Mouse (Mus musculus) cerebellum, adult 9-10 months (tissue): ENCODE measurements around the gene Cd47.

ENCODE experiments used
- DNase-seq: peaks from one replicate; pipeline ENCODE4 v3.0.0; 2022

Cd47 gene

DNA sequence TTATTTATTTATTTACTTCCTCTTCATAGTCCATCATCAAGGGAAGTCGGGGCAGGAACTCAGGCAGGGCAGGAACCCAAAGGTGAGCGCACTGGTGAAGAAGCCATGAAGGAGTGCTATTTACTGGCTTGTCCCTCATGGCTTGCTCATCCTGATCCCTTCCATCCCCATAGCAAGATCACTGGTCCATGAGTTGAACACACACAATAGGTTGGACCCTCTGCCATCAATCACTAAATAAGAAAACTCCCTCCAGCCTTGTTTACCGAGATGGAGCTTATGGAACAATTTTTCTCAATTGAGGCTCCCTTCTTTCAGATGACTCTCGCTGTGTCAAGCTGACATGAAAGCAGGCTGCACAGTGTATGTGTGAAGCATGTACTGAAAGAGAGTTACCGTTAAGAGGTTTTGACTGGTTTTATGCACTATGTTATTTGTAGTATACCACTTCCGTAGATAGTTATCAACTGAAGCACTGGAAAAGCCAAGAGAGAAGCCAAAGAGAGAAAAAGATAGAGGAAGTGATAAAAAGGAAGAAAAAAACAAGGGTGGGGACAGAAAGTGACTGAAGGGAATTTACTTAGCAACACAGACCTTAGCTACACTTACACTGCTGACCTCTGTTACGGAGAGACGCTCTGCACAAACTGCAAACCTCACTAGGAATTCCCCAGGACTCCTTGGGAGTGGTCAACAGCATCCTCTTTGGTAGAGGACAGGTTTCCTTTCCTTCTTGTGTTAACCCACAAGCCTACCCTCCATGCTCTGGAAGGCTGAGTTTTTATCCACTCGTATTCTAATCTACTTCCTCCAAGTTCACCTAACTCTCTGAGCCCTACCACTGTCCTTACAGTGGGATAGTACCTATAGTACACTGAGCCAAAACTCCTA, 9.5 kb upstream of the Cd47 start:
- no peak for DNase-seq

DNA sequence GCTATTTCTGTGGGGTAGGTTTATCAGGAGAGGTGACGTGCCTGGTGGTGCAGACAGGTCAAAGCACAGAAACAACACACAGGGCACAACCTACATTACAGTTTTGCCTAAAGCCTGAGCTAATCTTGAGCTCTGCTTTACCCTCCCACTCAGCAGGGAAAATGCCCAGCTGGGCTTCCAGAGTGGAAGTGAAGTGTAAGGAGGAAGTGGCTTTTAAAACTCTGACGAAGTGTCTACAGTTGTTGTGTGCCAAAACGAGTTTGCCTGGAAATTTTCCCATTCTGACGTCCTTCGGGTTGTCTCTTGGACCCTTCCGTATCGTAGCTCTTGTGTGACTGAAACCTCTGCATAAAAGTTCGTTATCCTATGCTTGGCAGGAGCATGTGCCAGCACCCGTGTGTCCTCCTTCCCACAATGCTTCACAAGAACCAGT, 7.9 kb upstream of the Cd47 start:
- DNase-seq: no peak

DNA sequence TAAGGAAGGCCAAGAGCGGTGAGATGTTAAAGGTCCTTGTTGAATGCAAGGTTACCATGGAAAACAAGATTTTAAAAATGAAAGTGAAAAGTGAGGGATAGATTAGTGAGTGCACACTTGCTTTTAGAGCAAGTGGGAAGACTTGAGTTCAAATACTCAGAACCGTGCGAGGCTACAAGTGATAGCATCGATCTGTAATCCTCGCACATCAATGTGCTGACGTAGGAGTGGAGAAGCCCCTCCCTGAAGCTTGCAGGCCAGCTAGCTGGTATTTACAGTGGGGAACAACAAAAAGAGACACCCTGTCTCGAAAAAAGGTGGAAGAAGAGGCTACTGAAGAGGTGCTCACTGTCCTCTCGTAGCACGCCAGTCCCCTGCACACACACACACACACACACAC, 6.7 kb upstream of the Cd47 start:
- DNase-seq: no peak

DNA sequence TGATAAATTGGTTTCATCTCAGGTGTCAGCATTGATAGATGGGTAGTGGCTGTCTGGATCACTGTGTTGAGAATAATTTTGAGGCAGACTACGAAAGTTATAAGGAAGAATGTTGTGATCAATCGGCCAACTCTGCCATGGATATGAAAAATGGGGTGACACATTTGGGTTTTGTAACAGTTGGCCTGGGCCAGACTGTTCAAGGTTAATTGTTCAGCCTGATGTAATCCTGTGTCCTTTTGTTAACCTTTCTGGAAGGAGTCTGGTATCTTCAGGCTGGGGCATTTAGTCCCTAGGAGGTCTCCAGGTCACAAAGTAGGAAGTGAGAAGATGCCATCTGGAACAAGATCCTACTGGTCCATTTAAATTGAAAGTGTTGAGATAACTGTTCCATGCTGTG, 4.1 kb upstream of the Cd47 start:
- no peak for DNase-seq

DNA sequence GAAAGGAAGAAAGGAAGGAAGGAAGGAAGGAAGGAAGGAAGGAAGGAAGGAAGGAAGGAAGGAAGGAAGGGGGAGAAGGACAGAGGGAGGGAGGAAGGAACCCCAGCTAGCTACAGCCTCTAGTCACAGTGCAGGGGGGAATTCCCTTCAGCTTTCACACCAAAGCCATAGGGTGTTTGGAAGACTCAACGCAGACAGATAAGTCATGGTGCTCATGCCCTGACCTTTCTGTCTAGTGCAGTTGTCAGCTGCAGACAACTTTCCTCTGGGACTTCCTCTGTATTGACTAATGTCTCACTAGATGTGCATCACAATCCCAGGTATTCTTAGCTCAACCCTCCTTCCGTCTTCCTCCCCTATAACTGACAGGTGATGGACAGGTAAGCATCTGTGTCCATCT, 3.4 kb upstream of the Cd47 start:
- DNase-seq: no peak

DNA sequence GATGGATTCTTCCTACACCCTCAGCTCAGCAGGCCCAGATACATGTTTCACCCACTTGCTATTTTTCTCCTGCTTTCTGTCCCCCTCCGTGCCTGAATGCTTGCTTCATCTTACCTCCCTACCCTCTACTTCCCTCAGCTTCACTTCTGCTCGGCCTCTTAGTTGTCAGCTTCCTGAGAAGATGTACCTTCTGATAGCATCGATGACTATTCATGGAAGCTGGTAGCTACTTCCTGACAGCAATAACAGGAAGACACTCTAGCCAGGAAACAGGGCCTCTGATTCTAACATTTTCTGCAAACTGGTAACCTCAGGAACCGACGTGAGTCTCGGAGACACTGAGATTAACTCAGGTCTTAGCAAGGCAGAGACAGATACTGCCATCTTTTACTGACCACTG, 1.5 kb upstream of the Cd47 start:
- no peak for DNase-seq

DNA sequence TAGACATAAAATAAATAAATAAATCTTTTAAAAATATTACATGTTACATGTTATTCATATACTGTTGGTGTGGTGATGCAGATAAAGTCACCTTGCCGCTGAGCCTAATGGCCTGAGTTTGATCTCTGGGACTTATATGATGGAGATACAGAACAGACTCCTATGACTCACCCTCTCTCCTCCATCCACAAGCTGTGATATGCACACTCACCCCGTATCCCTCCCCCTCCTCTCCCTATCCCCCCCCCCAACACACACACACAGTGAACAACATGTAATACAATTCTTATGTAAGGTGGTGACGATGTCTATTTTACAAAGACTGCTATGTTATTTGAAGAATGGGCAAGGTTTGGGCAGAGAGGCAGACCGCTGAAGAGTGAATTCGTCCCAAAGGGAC, 663 bp downstream of the Cd47 start:
- no peak for DNase-seq

DNA sequence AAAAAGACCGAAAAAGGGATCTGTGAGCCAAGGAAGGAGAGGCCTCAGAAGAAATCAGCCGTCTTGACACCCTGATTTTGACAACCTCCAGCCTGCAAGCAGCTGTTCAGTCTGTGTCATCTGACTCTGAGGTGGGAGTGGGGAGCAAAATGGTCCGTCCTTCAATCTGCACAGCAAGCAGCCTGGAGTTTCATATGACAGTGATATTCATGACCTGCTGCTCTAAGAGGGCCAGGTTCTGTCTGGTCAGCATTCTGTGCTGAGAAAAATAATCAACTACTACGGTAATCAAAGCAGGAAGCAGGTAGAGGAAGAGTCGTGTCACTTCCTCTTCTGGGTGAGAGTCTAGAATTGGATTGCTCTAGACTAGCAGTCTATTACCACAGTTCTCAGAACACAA, 1.1 kb downstream of the Cd47 start:
- DNase-seq: no peak

DNA sequence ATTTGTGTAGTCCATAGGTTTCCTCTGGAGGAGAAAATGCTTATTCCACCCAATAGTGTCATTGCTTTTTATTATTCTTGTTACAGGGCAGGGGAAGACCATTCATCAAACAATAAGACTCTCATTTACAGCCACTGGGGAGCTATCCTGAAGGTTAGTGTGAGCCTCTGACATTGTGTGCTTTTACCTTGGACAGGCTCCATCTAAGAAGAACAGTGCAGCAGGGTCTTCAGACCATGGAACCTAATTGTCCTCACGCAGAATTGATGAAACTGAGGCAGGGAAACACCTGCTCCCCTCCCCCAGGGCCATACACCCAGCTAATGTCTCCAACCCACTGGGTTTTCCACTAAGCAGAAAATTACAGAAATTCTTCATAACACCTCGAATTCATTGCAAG, 2.7 kb downstream of the Cd47 start:
- no peak for DNase-seq

DNA sequence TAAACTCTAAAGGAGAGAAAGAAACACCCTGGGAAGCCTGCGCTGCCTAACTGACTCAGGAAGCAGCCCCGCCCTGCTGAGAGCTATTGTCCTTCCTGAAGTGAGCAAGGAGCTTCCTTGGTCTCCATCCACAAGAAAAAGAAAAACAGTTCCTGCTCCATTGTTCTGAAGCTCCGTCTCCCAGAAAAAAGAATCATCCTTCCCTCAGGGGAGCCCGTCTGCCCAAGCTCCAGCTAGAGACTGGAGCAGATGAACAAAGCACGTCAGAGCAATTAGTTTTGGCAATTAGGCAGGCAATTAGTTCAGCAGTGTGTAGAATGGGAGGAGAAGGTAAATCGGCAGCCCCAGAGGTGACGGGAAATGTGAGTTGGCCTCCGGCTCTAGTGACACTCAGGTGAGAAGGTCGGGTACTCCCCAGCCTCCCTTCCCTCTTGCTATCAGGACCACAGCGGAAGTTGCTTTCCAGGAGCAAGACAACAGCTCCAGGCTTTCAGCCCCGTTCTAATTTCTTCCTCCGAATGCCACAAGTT, 3.7 kb downstream of the Cd47 start:
- no peak for DNase-seq

DNA sequence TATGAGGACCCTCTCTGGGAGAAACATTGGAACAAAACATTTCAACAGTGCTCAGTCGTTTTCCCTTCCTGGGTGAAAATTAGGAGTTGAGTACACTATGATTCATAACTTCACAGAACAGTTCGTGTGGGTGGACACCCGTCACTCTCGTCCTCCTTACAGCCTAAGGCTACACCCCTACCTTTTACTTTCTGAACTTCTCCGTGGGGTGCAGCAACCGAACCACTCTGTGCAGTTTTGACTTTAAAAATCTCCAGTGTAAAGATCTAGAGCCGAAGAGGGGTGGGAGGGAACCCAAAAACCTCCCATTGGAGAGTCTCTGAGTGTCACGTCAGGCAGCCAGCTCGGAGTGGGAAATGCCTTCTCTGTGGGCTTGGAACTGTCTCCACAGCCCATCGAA, 6.6 kb downstream of the Cd47 start:
- DNase-seq: no peak

DNA sequence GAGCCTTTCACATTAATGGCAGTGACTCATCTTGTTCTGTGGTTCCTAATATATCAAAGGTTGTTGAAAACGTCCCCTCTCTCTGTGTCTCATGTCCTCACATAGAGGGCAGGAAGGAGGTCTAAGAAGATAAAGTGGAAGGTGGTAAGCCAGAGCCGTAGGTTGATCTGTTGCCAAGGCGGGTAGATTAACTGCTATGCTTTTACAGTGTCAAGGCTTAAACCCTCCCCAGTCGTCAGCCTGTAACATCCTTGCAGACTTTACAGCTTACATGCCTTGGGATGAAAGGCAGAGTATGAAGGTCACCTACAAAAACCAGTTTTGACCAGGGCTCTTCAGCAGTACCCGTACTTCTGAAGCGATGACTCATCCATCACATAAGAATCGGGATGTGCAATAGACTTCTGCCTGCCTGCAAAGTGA, 7.1 kb downstream of the Cd47 start:
- DNase-seq: no peak

DNA sequence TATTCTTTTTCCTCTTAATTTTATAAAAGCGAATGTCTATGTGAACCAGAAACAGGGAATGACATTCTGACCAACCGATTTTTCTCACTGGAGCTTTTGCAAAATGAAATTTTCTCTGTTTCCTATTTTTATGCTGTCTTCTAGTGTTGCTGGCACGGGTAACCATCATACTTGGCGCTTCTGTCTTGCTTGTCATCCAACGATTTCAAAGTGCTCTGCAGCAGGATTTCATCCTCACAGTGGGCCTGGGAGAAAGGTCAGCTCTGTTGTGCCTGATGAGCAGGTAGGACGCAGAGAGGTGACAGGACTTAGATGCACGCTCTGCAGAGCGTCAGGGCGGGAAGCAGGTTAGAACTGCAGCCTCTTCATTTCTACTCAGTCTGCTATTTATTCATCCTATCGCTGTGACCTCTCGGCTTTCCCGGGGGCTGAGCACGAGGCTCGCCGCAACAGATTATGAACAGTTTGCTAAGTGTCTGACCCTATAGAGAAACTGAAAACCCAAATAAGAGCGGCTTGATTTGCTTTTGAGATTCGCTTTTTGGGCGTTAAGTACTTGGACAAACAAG, 7.6 kb downstream of the Cd47 start:
- peak; percentile 45 for DNase-seq

DNA sequence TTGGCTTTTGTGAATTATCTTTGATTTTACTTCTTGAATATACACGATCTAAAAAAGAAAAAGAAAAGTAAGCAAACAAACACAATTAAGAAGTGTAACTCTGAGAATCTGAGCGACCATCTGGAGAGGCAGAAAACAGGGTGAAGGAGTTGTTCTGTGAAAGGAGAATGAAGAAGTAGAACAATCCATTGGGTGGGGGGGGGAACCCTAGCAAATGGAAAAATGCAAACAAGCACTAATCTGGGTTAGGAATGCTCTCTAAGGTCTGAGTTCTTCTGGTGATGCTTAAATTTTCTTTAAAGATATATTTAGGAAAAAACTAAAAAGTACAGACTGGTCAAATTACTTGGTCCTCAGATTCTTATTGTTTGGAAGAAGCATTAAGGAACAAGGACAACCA, 11.6 kb downstream of the Cd47 start:
- DNase-seq: no peak

DNA sequence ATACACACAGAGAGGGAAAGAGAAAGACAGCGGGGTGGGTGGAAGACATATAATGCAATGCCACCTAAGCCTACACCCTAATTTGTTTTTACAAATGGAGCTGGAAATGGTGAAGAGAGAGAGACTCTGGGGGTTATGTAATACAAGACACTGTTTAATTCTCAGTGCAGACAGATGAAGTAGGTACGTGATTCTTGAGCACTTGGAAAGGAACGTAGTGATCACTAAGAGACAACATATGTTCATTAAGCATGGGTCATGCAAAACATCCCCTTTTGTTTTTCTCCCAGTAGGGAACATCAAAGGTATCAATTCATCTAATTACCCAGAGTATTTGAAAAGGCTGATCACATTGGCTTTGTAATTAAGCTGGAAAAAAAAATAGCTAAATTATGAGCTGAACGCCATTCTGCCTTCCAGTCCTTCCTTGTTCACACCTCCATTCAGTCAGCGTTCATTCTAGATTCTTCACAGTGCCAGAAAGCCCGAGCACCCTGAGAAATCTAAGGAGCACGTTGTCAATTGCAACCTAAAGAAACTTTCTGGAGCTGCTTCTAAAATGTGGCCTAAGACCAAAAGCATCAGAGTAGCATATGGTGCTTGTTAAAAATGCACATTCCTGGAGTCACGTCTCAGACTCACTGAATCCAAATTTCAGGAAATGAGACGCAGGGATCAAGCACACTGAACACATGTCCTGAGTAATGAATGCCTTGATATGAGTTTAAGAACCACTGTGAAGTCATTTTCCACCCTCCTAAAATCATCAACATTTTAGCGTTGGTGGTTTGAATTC, 12.7 kb downstream of the Cd47 start:
- DNase-seq: peak; percentile 37

DNA sequence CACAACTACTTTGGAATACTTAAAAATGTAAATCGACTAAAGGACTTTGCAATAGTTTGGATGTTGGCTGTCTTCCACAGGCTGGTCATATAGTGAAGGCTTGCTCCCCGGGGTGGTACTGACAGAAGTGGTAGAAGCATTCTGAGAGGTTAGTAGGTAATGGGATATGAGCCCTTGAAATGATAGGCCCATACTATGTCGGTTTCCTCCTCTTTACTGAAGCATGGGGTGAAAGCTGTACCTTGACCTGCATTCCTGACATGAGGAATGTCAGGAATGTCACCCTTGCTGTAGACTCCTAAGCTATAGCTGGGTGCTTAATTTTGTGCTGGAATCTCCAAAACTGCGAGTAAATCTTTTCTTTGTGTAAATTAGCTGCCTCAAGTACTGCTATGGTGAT, 14.1 kb downstream of the Cd47 start:
- DNase-seq: no peak

DNA sequence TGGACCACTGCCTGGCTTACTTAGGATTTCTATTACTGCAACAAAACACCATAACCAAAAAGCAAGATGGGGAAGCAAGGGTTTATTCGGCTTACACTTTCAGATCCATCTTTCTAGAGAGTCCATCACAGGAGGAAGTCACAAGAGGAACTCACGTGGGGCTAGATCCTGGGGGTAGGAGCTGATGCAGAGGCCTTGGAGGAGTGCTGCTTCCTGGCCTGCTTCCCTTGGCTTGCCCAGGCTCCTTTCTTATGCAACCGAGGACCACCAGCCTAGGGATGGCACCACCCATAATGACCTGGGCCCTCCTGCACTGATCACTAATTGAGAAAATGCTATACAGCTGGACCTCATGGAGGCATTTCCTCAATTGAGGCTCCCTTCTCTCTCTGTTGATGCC, 16.6 kb downstream of the Cd47 start:
- no peak for DNase-seq

DNA sequence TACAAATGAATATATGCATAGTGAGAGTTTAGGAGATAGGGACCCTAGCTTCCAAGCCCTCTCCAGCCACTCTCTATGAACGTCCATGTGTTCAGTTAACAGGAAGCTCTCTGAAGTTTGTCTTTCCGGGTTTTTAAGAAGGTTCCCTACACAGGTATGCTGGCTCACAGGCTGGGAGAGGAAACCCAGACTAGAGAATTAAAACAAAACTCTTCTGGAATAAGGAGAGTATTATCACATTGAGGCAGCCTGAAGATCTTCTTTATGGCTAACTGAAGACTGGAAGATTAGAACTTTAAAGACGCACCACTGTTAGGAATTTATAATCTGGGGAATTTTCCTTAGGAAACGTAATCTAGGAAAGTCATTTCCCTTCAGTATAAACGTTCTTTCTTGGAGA, 17.8 kb downstream of the Cd47 start:
- DNase-seq: no peak

DNA sequence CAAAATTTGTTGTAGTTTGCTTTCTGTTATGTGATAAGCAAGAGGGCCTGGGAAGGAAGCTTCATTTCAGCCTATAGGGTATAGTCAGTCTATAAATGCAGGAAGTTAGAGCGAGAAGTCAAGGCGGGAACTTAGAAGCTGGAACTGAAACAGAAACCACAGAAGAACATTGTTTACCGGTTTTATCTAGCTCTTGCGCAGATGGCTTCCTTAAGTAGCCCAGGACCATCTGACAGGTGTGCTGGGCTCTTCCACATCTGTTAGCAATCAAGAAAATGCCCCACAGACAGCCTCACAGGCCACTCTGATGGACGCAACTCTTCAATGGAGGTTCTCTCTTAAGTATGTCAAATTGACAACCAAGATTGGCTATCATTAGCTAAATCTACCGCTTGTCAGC, 18.3 kb downstream of the Cd47 start:
- no peak for DNase-seq

DNA sequence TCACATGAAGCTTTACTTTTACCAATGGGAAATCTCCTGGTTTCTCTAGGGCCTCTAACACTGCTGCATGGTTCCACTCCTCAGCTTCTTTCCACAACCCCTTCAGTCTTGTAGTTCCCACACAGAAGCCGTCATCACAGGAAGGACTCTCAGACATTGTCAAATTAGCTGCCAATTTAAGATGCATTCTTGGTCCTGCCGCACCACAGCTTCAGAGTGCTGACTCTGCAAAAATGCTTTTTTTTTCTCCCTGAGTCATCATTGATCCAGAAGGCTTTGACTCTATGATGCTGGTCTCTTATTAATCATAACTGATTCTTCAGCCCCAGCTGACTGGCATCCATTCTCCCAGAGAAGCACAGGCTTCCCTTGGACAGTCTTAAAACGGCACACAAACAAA, 19.2 kb downstream of the Cd47 start:
- DNase-seq: no peak

DNA sequence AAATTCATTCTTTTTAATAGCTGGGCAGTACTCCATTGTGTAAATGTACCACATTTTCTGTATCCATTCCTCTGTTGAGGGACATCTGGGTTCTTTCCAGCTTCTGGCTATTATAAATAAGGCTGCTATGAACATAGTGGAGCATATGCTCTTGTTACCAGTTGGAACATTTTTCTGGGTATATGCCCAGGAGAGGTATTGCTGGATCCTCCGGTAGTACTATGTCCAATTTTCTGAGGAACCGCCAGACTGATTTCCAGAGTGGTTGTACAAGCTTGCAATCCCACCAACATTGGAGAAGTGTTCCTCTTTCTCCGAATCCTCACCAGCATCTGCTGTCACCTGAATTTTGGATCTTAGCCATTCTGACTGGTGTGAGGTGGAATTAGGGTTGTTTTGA, 30.6 kb downstream of the Cd47 start:
- peak; percentile 86 for DNase-seq

DNA sequence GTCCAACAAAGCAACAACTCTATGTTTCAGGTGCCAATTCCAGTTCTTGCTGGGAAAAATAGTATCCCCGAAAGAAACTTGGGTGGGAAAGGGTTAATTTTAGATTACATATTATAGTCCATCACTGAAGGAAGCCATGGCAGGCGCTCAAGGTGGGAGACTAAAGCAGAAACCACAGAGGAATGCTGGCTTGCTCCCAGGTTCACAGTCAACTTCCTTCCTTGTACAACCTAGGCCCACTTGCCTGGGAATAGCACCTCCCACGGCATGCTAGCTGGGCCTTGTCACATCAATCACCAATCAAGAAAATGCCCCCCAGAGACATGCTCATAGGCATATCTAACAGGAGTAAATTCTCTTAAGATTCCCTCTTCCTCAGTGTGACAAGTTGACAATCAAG, 32.0 kb downstream of the Cd47 start:
- DNase-seq: no peak

DNA sequence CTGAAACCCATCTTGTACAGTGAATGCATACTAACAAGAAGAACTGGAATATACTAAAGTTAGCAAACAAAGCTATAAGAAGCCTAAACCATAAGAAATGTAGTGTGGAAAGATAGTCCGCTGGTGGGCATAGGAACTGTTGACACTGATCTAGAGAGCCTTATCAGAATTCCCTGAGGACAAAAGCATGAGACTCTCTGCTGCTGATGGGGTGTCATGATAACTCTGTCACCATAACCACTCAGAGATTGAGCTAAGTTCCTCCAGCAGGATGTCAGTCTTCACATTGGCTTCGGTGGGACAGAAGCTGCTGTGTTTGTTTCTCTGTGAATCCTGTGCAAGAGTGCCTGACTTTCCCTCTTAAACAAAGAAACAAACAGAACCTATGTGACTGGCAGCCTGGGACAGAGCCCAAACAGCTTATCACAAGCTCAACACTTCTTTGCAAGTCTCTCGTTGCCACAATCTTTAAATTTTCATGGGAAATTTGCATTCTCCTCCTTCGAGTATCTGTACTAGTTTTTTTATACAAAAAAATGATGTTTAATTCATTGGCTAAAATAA, 33.9 kb downstream of the Cd47 start:
- no peak for DNase-seq
